ENCODE assay signal across 21 mouse cellular contexts in genomic region chr11:57621876-57622275, GRCm38 (mm10). TPM values are rescaled to one million over a fixed set of nuclear protein-coding genes. Genes with fewer than 3 reads are reported as not detected.
DNase-seq lines count a peak whose midpoint lies in the region; ATAC-seq and TF ChIP-seq lines count a peak whose summit lies in the region.
"Had no signal": no experiment of that assay in that cellular context is flagged by ENCODE, and none has a peak within 500 bp of the region (broad histone marks: within the 10 kb centered on the region; RNA-seq: fewer than 3 reads in every experiment).

No protein-coding gene starts in this region.

- H3K4me3 ChIP-seq in embryonic facial prominence, embryonic 14.5 days (ENCODE audit: low read depth, low read length) = no peak overlapping the region
- no peak overlapping the region for H3K4me3 ChIP-seq in embryonic facial prominence, embryonic 10.5 days
- no peak overlapping the region for H3K4me3 ChIP-seq in kidney, adult 2 months (ENCODE audit: insufficient read depth, low read depth, low read length)
- H3K4me3 ChIP-seq in kidney, embryonic 15.5 days (replicated peaks) = no peak overlapping the region
- H3K4me3 ChIP-seq: forebrain, embryonic 12.5 days; heart, embryonic 15.5 days; intestine, embryonic 15.5 days; megakaryocyte, embryonic 14.5 days had no signal

- DNase-seq in embryonic facial prominence, embryonic 14.5 days (ENCODE audit: low spot score) = peak; percentile 37
- no peak for DNase-seq in embryonic facial prominence, embryonic 10.5 days (ENCODE audit: low spot score)
- DNase-seq in kidney, adult 2 months = peak; percentile 19
- DNase-seq in 3134 (ENCODE audit: extremely low read depth, insufficient read length, low spot score) = peak; percentile 53
- DNase-seq in adipocyte (ENCODE audit: low spot score) = peak; percentile 16
- no peak for DNase-seq in lung, postnatal 14 days
- DNase-seq in right cerebral cortex, adult 18-20 months = no peak
- DNase-seq: cerebellum, adult 11-12 months; gastrocnemius, postnatal 10 days; heart, adult 18-20 months; layer of hippocampus, postnatal 36 days; lung, adult 18-20 months; thymus, postnatal 25 days had no signal

- TF ChIP-seq POLR2A in kidney, adult 2 months (IDR thresholded peaks at IDR 0.05; ENCODE audit: low read depth, low read length) = no peak

- H3K27ac ChIP-seq in embryonic facial prominence, embryonic 14.5 days (replicated peaks; ENCODE audit: low read depth, low read length) = no peak overlapping the region
- H3K27ac ChIP-seq in embryonic facial prominence, embryonic 10.5 days (replicated peaks) = no peak overlapping the region
- H3K27ac ChIP-seq in kidney, adult 2 months (ENCODE audit: insufficient read depth, low read depth, low read length) = no peak overlapping the region
- no peak overlapping the region for H3K27ac ChIP-seq in kidney, embryonic 15.5 days
- H3K27ac ChIP-seq: forebrain, embryonic 12.5 days; heart, embryonic 15.5 days; intestine, embryonic 15.5 days; kidney, postnatal 0 days had no signal

- no peak overlapping the region for H3K9ac ChIP-seq in embryonic facial prominence, embryonic 14.5 days (ENCODE audit: low read depth, low read length)
- H3K9ac ChIP-seq in kidney, embryonic 15.5 days = no peak overlapping the region
- H3K9ac ChIP-seq: forebrain, embryonic 12.5 days; heart, embryonic 15.5 days; intestine, embryonic 15.5 days had no signal

- no peaks in the 10 kb centered on the region for H3K9me3 ChIP-seq in embryonic facial prominence, embryonic 14.5 days (ENCODE audit: control insufficient read depth, low read length)
- H3K9me3 ChIP-seq in embryonic facial prominence, embryonic 10.5 days = no peaks in the 10 kb centered on the region
- no peaks in the 10 kb centered on the region for H3K9me3 ChIP-seq in kidney, embryonic 15.5 days (replicated peaks)
- H3K9me3 ChIP-seq: forebrain, embryonic 12.5 days; heart, embryonic 15.5 days; intestine, embryonic 15.5 days; megakaryocyte, embryonic 14.5 days had no signal

- ATAC-seq in embryonic facial prominence, embryonic 14.5 days (ENCODE audit: low read depth) = no peak
- no peak for ATAC-seq in kidney, embryonic 15.5 days (replicated peaks; ENCODE audit: low FRiP score)
- ATAC-seq: intestine, embryonic 15.5 days; midbrain, embryonic 16.5 days had no signal

- H3K4me2 ChIP-seq in embryonic facial prominence, embryonic 14.5 days (ENCODE audit: low read depth, low read length) = no peak overlapping the region
- H3K4me2 ChIP-seq in kidney, embryonic 15.5 days = no peak overlapping the region
- H3K4me2 ChIP-seq: forebrain, embryonic 12.5 days; heart, embryonic 15.5 days; intestine, embryonic 15.5 days; liver, embryonic 11.5 days had no signal

- no peak for TF ChIP-seq CTCF in kidney, adult 2 months (conservative IDR thresholded peaks at IDR 0.05; ENCODE audit: insufficient read depth, insufficient read length, low read depth, low read length)

- H3K36me3 ChIP-seq in embryonic facial prominence, embryonic 14.5 days (ENCODE audit: control insufficient read depth, insufficient read depth, low read length) = no peaks in the 10 kb centered on the region
- H3K36me3 ChIP-seq in embryonic facial prominence, embryonic 10.5 days (replicated peaks) = no peaks in the 10 kb centered on the region
- H3K36me3 ChIP-seq in kidney, adult 2 months (ENCODE audit: control insufficient read depth, insufficient read depth, low read length) = no peaks in the 10 kb centered on the region
- no peaks in the 10 kb centered on the region for H3K36me3 ChIP-seq in kidney, embryonic 15.5 days
- H3K36me3 ChIP-seq: forebrain, embryonic 12.5 days; heart, embryonic 15.5 days; intestine, embryonic 15.5 days had no signal

- H3K4me1 ChIP-seq in embryonic facial prominence, embryonic 14.5 days (ENCODE audit: control insufficient read depth, insufficient read depth, low read length) = peaks cover 18% of the 10 kb centered on the region
- peaks cover 9% of the 10 kb centered on the region for H3K4me1 ChIP-seq in embryonic facial prominence, embryonic 10.5 days
- no peaks in the 10 kb centered on the region for H3K4me1 ChIP-seq in kidney, adult 2 months (ENCODE audit: control insufficient read depth, insufficient read depth, low read length)
- H3K4me1 ChIP-seq in kidney, embryonic 15.5 days = peaks cover 8% of the 10 kb centered on the region; the same call in 1 of the 2 replicates
- H3K4me1 ChIP-seq: intestine, embryonic 15.5 days had no signal

- H3K27me3 ChIP-seq in embryonic facial prominence, embryonic 14.5 days (replicated peaks; ENCODE audit: control insufficient read depth, insufficient read depth, low read length) = no peaks in the 10 kb centered on the region
- peaks cover 16% of the 10 kb centered on the region for H3K27me3 ChIP-seq in embryonic facial prominence, embryonic 10.5 days (replicated peaks; ENCODE audit: low read depth, poor library complexity, severe bottlenecking)
- H3K27me3 ChIP-seq in kidney, adult 2 months (replicated peaks; ENCODE audit: control insufficient read depth, insufficient read depth, low read length) = no peaks in the 10 kb centered on the region
- H3K27me3 ChIP-seq in kidney, embryonic 15.5 days = no peaks in the 10 kb centered on the region
- H3K27me3 ChIP-seq: heart, embryonic 15.5 days; intestine, embryonic 15.5 days had no signal

RNA-seq across cellular contexts. Expression of gene Galnt10, which starts 23.4 kb away (rescaled TPM):
- polyA plus RNA-seq in embryonic facial prominence, embryonic 14.5 days (2014; fragmentation: Nextera tagmentation; extraction: Ambion mirVana) = 19.7 and 22.5 TPM in 2 replicates
- 18.8 and 20.1 TPM in 2 replicates for polyA plus RNA-seq in embryonic facial prominence, embryonic 10.5 days (2016; fragmentation: Nextera tagmentation; extraction: Ambion mirVana)
- 10.5 and 11.1 TPM in 2 replicates for polyA plus RNA-seq in kidney, adult 2 months (2012; rRNA removed)
- polyA plus RNA-seq in kidney, embryonic 15.5 days (2015; fragmentation: Nextera tagmentation; extraction: Ambion mirVana) = 22.3 and 23.6 TPM in 2 replicates

Comparison
In these comparisons a context has a peak if more than half of its experiments do, and no peak if none do; other contexts are left out.
1. DNase-seq: peak in embryonic facial prominence, embryonic 14.5 days (single experiment), kidney, adult 2 months (single experiment), 3134 (single experiment) and adipocyte (single experiment); none in embryonic facial prominence, embryonic 10.5 days (single experiment), lung, postnatal 14 days (single experiment) and right cerebral cortex, adult 18-20 months (single experiment).